ENCODE assay signal across 8 mouse cellular contexts in genomic region chr8:84968650-84969049, GRCm38 (mm10). TPM values are rescaled to one million over a fixed set of nuclear protein-coding genes. Genes with fewer than 3 reads are reported as not detected.
DNase-seq lines count a peak whose midpoint lies in the region; ATAC-seq and TF ChIP-seq lines count a peak whose summit lies in the region.

No protein-coding gene starts in this region.

- peaks cover 16% of the 10 kb centered on the region for H3K79me3 ChIP-seq in C2C12 (ENCODE audit: low read depth)

- H3K27ac ChIP-seq in heart, embryonic 11.5 days (ENCODE audit: low read depth, low read length) = peak overlapping the region; percentile 77
- peak overlapping the region; percentile 97 for H3K27ac ChIP-seq in liver, embryonic 12.5 days

- H3K27me3 ChIP-seq in C2C12 (ENCODE audit: control insufficient read depth, insufficient read depth, insufficient read length) = no peaks in the 10 kb centered on the region
- H3K27me3 ChIP-seq in heart, embryonic 11.5 days (ENCODE audit: control insufficient read depth, insufficient read depth, low read length) = no peaks in the 10 kb centered on the region
- H3K27me3 ChIP-seq in liver, embryonic 12.5 days (replicated peaks) = no peaks in the 10 kb centered on the region

- H3K4me3 ChIP-seq in C2C12 (ENCODE audit: insufficient read depth, poor library complexity, severe bottlenecking) = peak overlapping the region; percentile 55
- peak overlapping the region; percentile 64 for H3K4me3 ChIP-seq in heart, embryonic 11.5 days (ENCODE audit: low read depth, low read length)
- H3K4me3 ChIP-seq in liver, embryonic 12.5 days = peak overlapping the region; percentile 81

- H3K9me3 ChIP-seq in heart, embryonic 11.5 days (replicated peaks; ENCODE audit: control insufficient read depth, low read length) = no peaks in the 10 kb centered on the region
- no peaks in the 10 kb centered on the region for H3K9me3 ChIP-seq in liver, embryonic 12.5 days (replicated peaks)

- peak overlapping the region; percentile 19 for H3ac ChIP-seq in C2C12 (ENCODE audit: control insufficient read depth, insufficient read length, low read depth)

- H3K4me2 ChIP-seq in heart, embryonic 11.5 days = peak overlapping the region; percentile 92
- H3K4me2 ChIP-seq in liver, embryonic 12.5 days = peak overlapping the region; percentile 94

- no peak for ATAC-seq in heart, embryonic 11.5 days (replicated peaks; ENCODE audit: insufficient number of reproducible peaks, low FRiP score, low TSS enrichment)
- no peak for ATAC-seq in liver, embryonic 12.5 days

- H3K4me1 ChIP-seq in heart, embryonic 11.5 days (ENCODE audit: control insufficient read depth, insufficient read depth, low read length) = peaks cover 29% of the 10 kb centered on the region
- peaks cover 81% of the 10 kb centered on the region for H3K4me1 ChIP-seq in liver, embryonic 12.5 days

- peak; percentile 26 for DNase-seq in adrenal gland, postnatal 10 days
- no peak for DNase-seq in adrenal gland, adult (ENCODE audit: inconsistent age in 2 of 2, low spot score in 1 of 2)
- DNase-seq in urinary bladder, adult 2 months (ENCODE audit: low spot score) = no peak
- DNase-seq in embryo, embryonic 9.5 days (ENCODE audit: extremely low spot score) = no peak
- DNase-seq in spleen, postnatal 14 days (ENCODE audit: low spot score in 2 of 2) = no peak

- H3K79me2 ChIP-seq in C2C12 (ENCODE audit: control insufficient read depth, insufficient read depth) = peaks cover 45% of the 10 kb centered on the region

- WGBS in heart, embryonic 11.5 days (ENCODE audit: insufficient replicate concordance) = 25% methylated on average over 2 of the region's 2 CpGs
- 13% methylated on average over 2 of the region's 2 CpGs for WGBS in liver, embryonic 12.5 days (ENCODE audit: insufficient replicate concordance)

- H3K9ac ChIP-seq in heart, embryonic 11.5 days (ENCODE audit: low read depth, low read length) = peak overlapping the region; percentile 97
- H3K9ac ChIP-seq in liver, embryonic 12.5 days = peak overlapping the region; percentile 94

- TF ChIP-seq CTCF in C2C12 (IDR thresholded peaks at IDR 0.05; ENCODE audit: control insufficient read depth, insufficient read depth, insufficient read length) = no peak

- peaks cover 21% of the 10 kb centered on the region for H3K36me3 ChIP-seq in C2C12 (ENCODE audit: control insufficient read depth, insufficient read depth)
- peaks cover 12% of the 10 kb centered on the region for H3K36me3 ChIP-seq in heart, embryonic 11.5 days (ENCODE audit: control insufficient read depth, insufficient read depth, low read length)
- peaks cover 44% of the 10 kb centered on the region for H3K36me3 ChIP-seq in liver, embryonic 12.5 days

TF ChIP-seq in C2C12, 6 proteins besides CTCF, POLR2A, EP300 and RAD21:
- no peak for TF ChIP-seq MYOD1 (IDR thresholded peaks at IDR 0.05; ENCODE audit: control insufficient read depth, insufficient read length, low read depth)
- TF ChIP-seq FOSL1 (IDR thresholded peaks at IDR 0.05; ENCODE audit: insufficient read depth, low read length, poor library complexity, severe bottlenecking) = no peak
- TF ChIP-seq USF1 (IDR thresholded peaks at IDR 0.05; ENCODE audit: low read depth) = no peak
- no peak for TF ChIP-seq CEBPB (IDR thresholded peaks at IDR 0.05; ENCODE audit: low read depth)
- TF ChIP-seq MYOG (IDR thresholded peaks at IDR 0.05; ENCODE audit: control insufficient read depth, extremely low read depth, insufficient read length) = no peak
- no peak for TF ChIP-seq MAX (IDR thresholded peaks at IDR 0.05)

RNA-seq across cellular contexts. Expression of gene Gm49661, which starts 0.6 kb away (rescaled TPM):
- 1 to 10 TPM in 1 of 2 experiments, not detected in 1; 1.1 TPM for total RNA-seq in adrenal gland, postnatal 10 days (2021)
- not detected for polyA plus RNA-seq in C2C12 (2012; fragmentation: generic; extraction: Trizol)
- polyA plus RNA-seq in heart, embryonic 11.5 days (2014; fragmentation: Nextera tagmentation; extraction: Ambion mirVana) = not detected in 2 replicates
- 1.1 TPM in 1 of 2 replicates, not detected in the other for polyA plus RNA-seq in liver, embryonic 12.5 days (2016; fragmentation: Nextera tagmentation; extraction: Ambion mirVana)
- not detected in 2 replicates for polyA plus RNA-seq in urinary bladder, adult 2 months (2012; rRNA removed)

RNA-seq across cellular contexts. Expression of gene Prdx2, which starts 0.7 kb away (rescaled TPM):
- total RNA-seq in adrenal gland, postnatal 10 days (2021) = 100 to 1,000 TPM; 477 to 503 TPM
- 609 TPM for polyA plus RNA-seq in C2C12 (2012; fragmentation: generic; extraction: Trizol)
- polyA plus RNA-seq in heart, embryonic 11.5 days (2014; fragmentation: Nextera tagmentation; extraction: Ambion mirVana) = 862 and 992 TPM in 2 replicates
- polyA plus RNA-seq in liver, embryonic 12.5 days (2016; fragmentation: Nextera tagmentation; extraction: Ambion mirVana) = 1,859 and 1,895 TPM in 2 replicates
- 215 and 231 TPM in 2 replicates for polyA plus RNA-seq in urinary bladder, adult 2 months (2012; rRNA removed)

RNA-seq across cellular contexts. Expression of gene Rnaseh2a, which starts 0.9 kb away (rescaled TPM):
- 10 to 100 TPM; 88.6 to 91.7 TPM for total RNA-seq in adrenal gland, postnatal 10 days (2021)
- 145 TPM for polyA plus RNA-seq in C2C12 (2012; fragmentation: generic; extraction: Trizol)
- polyA plus RNA-seq in heart, embryonic 11.5 days (2014; fragmentation: Nextera tagmentation; extraction: Ambion mirVana) = 95.9 and 106 TPM in 2 replicates
- polyA plus RNA-seq in liver, embryonic 12.5 days (2016; fragmentation: Nextera tagmentation; extraction: Ambion mirVana) = 149 and 150 TPM in 2 replicates
- 49.4 and 49.5 TPM in 2 replicates for polyA plus RNA-seq in urinary bladder, adult 2 months (2012; rRNA removed)

RNA-seq across cellular contexts. Expression of gene Junb, which starts 9.9 kb away (rescaled TPM):
- total RNA-seq in adrenal gland, postnatal 10 days (2021) = 100 to 1,000 TPM in 1 of 2 experiments, 10 to 100 TPM in 1; 28.7 to 134 TPM
- 158 TPM for polyA plus RNA-seq in C2C12 (2012; fragmentation: generic; extraction: Trizol)
- 7.6 and 9.3 TPM in 2 replicates for polyA plus RNA-seq in heart, embryonic 11.5 days (2014; fragmentation: Nextera tagmentation; extraction: Ambion mirVana)
- polyA plus RNA-seq in liver, embryonic 12.5 days (2016; fragmentation: Nextera tagmentation; extraction: Ambion mirVana) = 18.0 and 18.3 TPM in 2 replicates
- polyA plus RNA-seq in urinary bladder, adult 2 months (2012; rRNA removed) = 97.4 and 121 TPM in 2 replicates

RNA-seq across cellular contexts. Expression of gene Hook2, which starts 21.8 kb away (rescaled TPM):
- 1 to 10 TPM; 6.5 to 6.6 TPM for total RNA-seq in adrenal gland, postnatal 10 days (2021)
- 7.0 TPM for polyA plus RNA-seq in C2C12 (2012; fragmentation: generic; extraction: Trizol)
- 6.7 and 7.1 TPM in 2 replicates for polyA plus RNA-seq in heart, embryonic 11.5 days (2014; fragmentation: Nextera tagmentation; extraction: Ambion mirVana)
- 10.8 and 10.9 TPM in 2 replicates for polyA plus RNA-seq in liver, embryonic 12.5 days (2016; fragmentation: Nextera tagmentation; extraction: Ambion mirVana)
- polyA plus RNA-seq in urinary bladder, adult 2 months (2012; rRNA removed) = 26.9 and 28.5 TPM in 2 replicates
